Mouse (Mus musculus) gastrocnemius, adult 2 months (tissue): ENCODE results near the gene 4930404H24Rik. TPM values are rescaled to one million over a fixed set of nuclear protein-coding genes. Genes with fewer than 3 reads are reported as not detected.
A peak's percentile ranks its signal among the peaks of the same experiment; 100 is the strongest.
"Not testable (repeated sequence)": the region's sequence is repeated elsewhere in the genome, so short reads cannot be mapped to it uniquely, and the experiment has no call there.

Experiments
- DNase-seq: peaks from one replicate; pipeline ENCODE4 v3.0.0; 2022
- H3K27ac ChIP-seq: fragments of 200-600 bp; 2 replicates; pipeline ENCODE4 v1.8.1; 2022; ENCODE audit warnings: mild to moderate bottlenecking
- H3K4me3 ChIP-seq: fragments of 200-600 bp; 2 replicates; pipeline ENCODE4 v1.8.1; 2022; ENCODE audit warnings: mild to moderate bottlenecking, moderate library complexity
- CTCF ChIP-seq: fragments of 200-600 bp; IDR thresholded peaks from 2 replicates; pipeline ENCODE4 v1.8.1; 2022; ENCODE audit warnings: antibody characterized with exemption, mild to moderate bottlenecking, moderate library complexity
- intact Hi-C: fragments of 180-260 bp; cut with DNase I; formaldehyde crosslinking; loops from one replicate; pipeline ENCODE4 v1.15.1; 2025
- total RNA-seq, 2 experiments: library from RNA; stranded (reverse); gene quantifications; 2 replicates each; pipeline ENCODE4 v1.2.3; 2021

The 4930404H24Rik gene
- total RNA-seq, 2 experiments from 2014 or later: not detected

DNA sequence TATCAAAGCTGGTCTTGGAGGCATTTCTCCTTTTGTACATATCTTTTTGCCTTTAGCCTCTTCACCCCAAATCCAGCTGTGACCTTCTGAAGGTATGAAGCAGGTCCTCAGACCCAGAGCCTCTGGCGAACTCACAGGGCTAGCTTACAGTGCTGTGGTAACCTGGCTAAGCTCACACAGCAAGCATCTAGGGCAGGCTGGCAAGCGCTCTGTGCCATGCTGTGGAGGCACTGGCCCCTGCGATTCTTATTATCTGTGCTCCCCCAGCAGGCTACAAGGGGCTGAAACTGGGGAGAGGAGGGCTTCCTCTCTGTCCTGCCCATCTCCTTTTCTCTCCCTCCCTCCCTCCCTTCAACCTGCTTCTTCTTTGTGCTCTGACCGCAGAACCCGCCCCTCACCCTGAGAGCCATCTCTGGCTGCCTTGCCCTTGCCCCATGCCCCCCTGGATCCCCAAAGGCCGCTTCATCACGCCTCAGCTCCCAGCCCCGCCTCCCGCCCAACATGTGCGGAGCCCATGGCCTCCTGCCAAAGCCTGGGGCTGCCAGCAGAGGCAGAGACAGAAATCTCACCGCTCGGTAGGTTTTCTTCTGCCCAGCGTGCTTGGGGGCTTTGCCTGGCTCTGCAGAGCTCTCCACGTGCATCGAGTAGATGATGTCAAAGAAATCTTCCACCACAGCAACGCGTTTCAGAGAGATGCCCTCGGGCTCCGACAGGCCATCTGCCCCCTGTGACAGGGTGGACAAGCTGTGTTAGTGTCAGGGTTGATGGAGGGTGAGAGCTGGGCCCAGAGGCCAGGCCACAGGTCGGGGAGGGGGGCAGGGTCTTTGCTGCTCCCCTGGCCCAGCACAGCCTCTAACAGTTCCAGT, 9.2 kb upstream of the 4930404H24Rik start:
- Histone ChIP-seq H3K4me3 (no peak overlapping the region), H3K27ac (no peak overlapping the region)
- TF ChIP-seq CTCF: no peak
- DNase-seq: peak; percentile 64
- intact Hi-C loops: no loop called here

DNA sequence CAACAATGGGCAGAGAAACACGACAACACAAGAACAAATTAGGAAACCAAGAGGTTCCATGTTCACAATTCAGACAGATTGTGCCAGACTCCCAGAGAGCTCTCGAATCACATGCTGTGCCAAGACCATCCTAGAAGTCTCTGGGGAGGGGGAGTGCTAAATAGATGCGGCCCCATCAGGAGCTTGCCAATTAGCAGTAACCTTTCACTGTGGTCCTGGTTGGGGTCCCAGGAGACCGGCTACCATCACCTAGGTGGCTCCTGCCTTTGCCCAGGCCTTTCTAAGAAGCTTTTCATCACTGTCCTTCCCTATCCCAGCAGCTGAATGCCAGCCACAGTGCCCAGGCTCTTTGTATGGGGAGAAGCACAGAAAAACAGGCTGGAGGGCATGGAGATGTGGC, 8.5 kb upstream of the 4930404H24Rik start:
- intact Hi-C loops: no loop called here
- DNase-seq: no peak
- Histone ChIP-seq H3K27ac (no peak overlapping the region), H3K4me3 (no peak overlapping the region)
- no peak for TF ChIP-seq CTCF

DNA sequence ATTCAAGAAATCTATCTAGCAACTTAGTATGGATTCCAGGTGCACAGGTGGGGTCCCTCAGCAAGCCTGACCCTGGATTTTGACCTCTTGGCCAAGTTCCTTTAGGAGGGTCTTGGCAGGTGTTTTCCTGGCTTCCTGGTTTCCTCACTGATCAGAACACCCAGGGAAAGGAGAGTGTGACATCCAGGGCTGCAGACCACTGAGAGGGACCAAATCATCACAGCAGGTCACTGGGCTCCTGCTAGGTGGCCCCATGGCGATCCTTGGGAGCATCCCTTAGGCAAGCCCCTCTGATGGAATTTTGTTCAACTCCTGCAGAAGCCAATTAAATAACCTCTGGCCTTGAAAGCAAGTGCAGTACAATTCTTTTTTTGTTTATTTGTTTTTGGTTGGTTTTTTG, 2.5 kb upstream of the 4930404H24Rik start:
- intact Hi-C loops: no loop called here

DNA sequence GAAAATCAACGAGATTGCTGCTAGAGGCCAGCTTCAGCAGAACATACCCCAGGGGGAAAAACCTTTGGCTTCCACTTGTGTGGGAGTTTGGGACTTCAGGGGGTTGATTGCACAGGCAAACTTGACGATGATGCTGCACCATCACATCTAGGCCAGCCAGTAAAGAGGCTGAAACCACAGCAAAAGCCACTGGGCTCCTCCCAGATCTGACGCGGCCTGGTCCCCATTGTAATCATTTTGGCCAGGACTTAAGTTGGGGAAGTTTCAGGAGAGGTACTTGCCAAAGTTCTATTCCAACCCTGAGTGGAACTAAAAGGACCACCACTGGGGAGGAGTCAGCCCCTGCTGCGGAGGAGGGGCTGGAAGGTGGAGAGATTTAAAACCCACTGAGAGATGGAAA, 1.6 kb upstream of the 4930404H24Rik start:
- intact Hi-C loops: no loop called here
- Histone ChIP-seq H3K4me3 (no peak overlapping the region), H3K27ac (no peak overlapping the region)
- no peak for DNase-seq
- no peak for TF ChIP-seq CTCF

More for the DNA sequence above, 2.5 kb upstream of the 4930404H24Rik start:
- no peak for TF ChIP-seq CTCF
- Histone ChIP-seq H3K4me3 (no peak overlapping the region), H3K27ac (no peak overlapping the region)
- DNase-seq: no peak

DNA sequence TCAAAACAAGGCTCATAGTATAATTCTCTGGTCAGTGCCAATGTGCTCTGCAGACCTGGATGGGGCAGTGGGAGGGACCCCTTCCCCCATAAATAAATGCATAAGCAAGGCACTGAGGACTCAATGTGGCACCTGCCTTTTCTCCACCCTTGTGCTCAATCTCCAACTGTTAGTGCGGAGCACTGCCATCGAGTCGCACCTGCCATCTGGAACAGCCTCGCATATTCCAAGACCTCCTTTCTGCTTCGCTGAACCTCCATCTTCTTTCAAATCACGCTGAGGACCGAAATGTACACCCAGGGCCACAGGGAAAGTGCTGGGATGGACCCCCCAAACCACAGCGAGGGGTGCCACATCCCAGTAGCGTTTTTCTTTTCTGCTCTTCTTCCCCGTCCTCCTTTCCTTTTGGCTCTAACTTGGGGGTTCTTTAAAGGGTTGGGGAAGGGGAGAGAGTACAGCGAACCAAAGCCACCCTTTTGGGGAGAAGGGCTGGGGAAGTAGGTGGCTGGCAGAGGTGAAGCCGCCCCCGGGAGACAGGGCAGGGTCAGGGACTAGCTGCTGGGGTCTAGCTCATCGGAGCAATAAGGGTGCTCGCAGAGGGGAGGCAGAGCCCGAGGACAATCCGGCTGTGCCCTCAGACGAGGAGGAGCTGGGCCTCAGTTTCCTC, 945 bp upstream of the 4930404H24Rik start:
- intact Hi-C loops: no loop called here
- peak overlapping the region; percentile 86 for H3K4me3 ChIP-seq
- H3K27ac ChIP-seq: peak overlapping the region; percentile 73; the same call in 1 of the 2 replicates
- no peak for DNase-seq
- no peak for TF ChIP-seq CTCF

DNA sequence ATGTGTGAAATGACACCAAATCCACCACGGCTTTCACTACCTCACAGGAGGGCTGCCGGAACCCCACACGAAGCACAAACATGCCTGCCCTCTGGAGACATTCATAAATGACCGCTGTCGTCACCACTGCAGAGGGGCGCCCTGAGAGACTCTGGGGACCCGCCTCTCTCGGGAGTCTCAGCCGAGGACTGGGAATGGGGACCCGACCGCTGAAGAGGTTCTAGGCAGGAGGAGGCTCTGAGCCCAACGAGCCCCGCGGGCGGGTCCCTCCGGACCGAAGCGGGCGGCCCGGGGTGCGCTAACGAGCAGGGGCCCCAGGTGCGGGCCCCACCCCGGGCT, 442 bp upstream of the 4930404H24Rik start:
- Histone ChIP-seq H3K4me3 (peak overlapping the region; percentile 86), H3K27ac (peak overlapping the region; percentile 73)
- TF ChIP-seq CTCF: no peak
- intact Hi-C loops: no loop called here
- no peak for DNase-seq

DNA sequence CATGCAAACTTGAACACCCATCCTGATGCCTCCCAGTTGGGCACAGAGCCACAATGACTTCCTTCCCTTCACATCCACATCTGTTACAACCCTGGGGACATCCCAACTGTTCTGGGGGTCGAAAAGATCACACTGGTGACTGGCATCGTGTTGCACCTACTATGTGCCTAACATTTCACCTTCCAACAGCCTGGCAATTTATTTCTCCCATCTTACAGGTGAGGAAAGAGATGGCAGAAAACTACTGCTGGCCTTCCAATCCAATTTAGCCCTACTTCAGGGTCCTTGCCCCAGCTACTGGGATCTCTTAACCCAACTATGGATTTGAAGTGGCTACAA, 772 bp downstream of the 4930404H24Rik start:
- TF ChIP-seq CTCF: no peak
- H3K4me3 ChIP-seq: peak overlapping the region; percentile 86
- intact Hi-C loops: no loop called here

DNA sequence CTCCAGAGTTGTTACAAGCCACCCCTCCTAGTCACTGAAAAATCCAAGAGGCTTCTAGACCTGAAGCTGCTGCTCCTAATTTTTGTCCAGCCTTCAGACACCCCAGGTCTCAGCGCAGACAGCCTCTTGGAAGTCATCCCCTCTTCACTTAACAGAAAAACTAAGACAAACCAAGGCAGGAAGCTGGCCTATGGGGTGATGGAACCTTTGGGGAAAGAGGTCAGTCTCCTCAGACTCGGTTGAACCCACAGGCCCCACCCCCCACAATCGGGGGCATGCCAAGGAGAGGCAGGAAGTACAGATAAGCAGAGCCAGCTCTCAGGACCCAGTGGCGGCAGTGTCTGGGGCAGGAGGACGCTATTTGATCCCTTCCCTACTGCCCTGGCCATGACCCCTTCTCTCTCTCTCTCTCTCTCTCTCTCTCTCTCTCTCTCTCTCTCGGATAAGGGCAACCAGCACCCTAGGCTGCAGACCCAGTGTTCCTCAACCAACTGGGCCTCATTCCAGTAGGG, 1.2 kb downstream of the 4930404H24Rik start:
- Histone ChIP-seq H3K4me3 (no peak overlapping the region), H3K27ac (no peak overlapping the region)
- intact Hi-C loops: no loop called here
- no peak for TF ChIP-seq CTCF
- DNase-seq: no peak

More for the DNA sequence above, 772 bp downstream of the 4930404H24Rik start:
- DNase-seq: no peak
- no peak overlapping the region for H3K27ac ChIP-seq

DNA sequence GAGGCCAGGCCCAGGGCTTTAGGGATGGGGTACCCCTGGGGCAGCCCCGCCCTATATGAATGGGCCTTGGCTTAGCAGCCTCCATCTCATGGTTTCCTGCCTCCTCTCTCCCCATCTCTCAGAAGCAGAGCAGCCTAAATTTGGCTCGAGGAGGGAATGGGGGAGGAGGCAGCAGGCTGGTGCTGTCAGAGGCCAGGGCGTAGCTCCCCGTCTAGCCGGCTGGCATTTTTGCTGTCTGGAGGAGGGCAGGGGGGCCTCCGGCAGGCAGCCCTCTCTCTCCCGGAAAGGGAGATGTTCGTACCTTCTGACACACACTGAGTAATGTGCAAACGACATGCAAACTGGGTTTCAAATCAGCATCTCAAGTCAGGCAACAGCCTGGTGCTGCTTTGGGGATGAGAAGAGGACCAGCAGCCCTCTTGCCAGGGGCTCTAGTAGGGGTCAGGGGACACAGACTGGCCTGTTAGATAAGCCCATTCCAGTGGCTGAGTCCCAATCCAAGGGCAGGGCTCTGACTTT, 1.8 kb downstream of the 4930404H24Rik start:
- no peak overlapping the region for H3K4me3 ChIP-seq
- intact Hi-C loops: no loop called here
- TF ChIP-seq CTCF: no peak
- no peak for DNase-seq
- no peak overlapping the region for H3K27ac ChIP-seq

DNA sequence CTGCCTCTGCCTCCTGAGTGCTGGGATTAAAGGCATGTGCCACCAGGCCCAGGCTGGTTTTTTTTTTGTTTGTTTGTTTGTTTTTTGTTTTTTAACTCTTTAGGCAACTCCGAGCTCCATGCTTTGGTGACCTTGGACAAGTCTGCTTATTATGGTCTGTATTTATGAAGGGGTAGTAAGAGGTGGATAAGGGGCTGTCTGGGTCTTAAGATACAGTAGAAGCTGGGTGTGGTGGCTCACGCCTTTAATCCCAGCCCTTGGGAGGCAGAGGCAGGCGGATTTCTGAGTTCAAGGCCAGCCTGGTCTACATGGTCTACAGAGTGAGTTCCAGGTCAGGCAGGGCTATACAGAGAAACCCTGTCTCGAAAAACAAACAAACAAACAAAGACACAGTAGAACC, 2.8 kb downstream of the 4930404H24Rik start:
- H3K27ac ChIP-seq, DNase-seq, intact Hi-C loops, H3K4me3 ChIP-seq: not testable (repeated sequence)

DNA sequence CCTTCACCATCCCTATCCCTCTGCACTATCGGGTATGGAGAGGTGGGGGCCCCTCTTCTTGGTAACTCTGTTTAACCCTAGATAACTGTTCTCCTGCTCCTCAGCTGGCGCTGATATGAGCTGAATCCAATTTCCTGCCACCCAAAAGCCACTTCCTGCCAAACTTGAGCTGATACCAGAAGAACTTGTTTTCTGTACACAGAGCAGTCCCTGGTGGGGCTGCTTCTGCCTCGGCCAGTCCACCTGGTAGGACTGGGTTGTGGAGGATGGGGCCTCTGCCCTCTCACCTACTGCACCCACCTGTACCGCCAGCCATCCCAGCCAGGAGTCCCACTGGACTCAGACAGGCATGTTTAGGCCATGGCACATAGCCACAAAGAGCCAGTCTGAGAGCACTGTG, 3.2 kb downstream of the 4930404H24Rik start:
- intact Hi-C loops: no loop called here
- H3K27ac ChIP-seq: no peak overlapping the region

DNA sequence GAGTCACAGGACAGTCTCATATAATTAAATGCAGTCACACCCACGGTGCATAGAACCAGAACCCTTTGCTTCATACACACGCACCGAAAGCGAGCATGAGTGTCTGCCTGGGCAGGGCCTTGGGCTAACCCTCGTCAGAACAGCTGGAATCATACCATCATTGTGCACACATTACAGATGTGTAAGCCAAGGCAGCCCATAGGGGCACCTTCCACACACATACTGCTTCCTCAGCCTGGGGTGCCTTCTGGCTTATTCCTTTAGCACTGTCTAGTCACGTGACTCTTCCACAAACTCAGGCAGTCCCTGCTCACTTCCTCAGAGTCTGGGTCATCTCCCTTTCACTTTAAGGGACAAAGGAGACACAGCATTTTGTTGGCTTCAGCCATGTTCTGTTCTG, 3.7 kb downstream of the 4930404H24Rik start:
- Histone ChIP-seq H3K27ac (no peak overlapping the region), H3K4me3 (no peak overlapping the region)
- intact Hi-C loops: no loop called here
- DNase-seq: no peak
- TF ChIP-seq CTCF: no peak

More for the DNA sequence above, 3.2 kb downstream of the 4930404H24Rik start:
- H3K4me3 ChIP-seq: no peak overlapping the region
- no peak for DNase-seq
- TF ChIP-seq CTCF: no peak

DNA sequence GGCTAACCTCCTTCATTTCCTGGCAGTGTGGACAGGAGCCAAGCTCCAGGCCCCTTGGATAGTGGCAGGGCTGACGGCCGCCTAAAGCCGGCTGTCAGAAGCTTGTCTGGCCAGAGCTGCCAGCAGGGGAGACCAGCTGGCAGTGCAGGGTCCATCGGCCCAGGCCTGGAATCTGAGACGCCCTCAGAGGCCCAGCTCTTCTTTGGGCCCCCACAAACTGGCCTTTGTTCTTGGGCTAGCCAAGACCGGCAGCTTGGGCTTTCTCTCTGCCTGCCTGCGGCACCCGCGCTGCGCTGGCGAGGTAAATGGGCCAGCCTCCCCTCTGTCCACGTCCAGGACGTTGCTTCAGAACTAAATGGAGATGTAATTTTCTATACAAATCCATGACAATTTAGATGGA, 4.3 kb downstream of the 4930404H24Rik start:
- Histone ChIP-seq H3K4me3 (no peak overlapping the region), H3K27ac (no peak overlapping the region)
- TF ChIP-seq CTCF: no peak
- intact Hi-C loops: no loop called here
- DNase-seq: no peak
